Mouse (Mus musculus): ENCODE measurements around the gene Mcidas. TPM values are rescaled to one million over a fixed set of nuclear protein-coding genes. Genes with fewer than 3 reads are reported as not detected.

Gene Mcidas
- polyA plus RNA-seq (2012; ENCODE audit: insufficient read depth, low replicate concordance), result not detected in 2 replicates

DNA sequence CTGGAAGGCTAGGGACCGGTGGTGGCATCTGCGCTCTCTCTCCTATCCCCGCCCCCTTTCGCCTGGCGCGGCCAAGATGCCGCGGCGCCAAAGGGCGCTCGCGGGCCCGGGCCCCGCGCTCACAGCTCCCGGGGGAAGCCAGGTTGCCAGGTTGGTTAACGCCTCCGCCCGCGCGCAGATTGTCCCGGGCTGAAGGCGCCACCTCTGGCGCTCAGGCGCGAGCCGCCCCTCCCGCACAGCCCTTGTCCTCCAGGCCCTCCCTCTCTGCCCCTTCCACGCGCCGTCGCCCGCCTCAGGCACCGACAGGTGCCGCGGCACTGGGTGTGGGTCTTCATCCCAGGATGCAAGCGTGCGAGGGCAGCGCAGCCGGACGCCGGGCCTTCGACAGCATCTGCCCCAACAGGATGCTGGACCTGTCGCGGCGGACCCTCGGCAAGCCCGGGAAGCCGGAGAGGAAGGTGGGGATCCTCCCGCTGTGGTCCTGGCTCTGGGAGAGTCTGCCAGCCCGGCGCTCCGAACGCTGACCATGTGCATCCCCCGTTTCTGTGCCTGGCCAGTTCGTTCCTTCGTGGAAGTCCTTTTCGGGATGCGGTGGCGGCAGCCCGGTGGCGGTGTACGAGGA, at the start of gene Mcidas:
Gene Mcidas, plus strand, starts transcription at position 315 of the 622 bp plus-strand sequence.
- Histone ChIP-seq H3K27me3 (replicated peaks) (peaks cover 93% of the 10 kb centered on the region), H3K9me3 (no peaks in the 10 kb centered on the region; the same call in 1 of the 2 replicates), H3K36me3 (replicated peaks; ENCODE audit: low read length) (no peaks in the 10 kb centered on the region), H3K4me3 (replicated peaks) (peak within 1 kb of the TSS; percentile 89), H3K4me1 (peaks cover 45% of the 10 kb centered on the region)
- TF ChIP-seq FLI1 (IDR thresholded peaks at IDR 0.05; ENCODE audit: low read length) (no peak), GATA1 (IDR thresholded peaks at IDR 0.05; ENCODE audit: borderline replicate concordance, low read length) (no peak)

DNA sequence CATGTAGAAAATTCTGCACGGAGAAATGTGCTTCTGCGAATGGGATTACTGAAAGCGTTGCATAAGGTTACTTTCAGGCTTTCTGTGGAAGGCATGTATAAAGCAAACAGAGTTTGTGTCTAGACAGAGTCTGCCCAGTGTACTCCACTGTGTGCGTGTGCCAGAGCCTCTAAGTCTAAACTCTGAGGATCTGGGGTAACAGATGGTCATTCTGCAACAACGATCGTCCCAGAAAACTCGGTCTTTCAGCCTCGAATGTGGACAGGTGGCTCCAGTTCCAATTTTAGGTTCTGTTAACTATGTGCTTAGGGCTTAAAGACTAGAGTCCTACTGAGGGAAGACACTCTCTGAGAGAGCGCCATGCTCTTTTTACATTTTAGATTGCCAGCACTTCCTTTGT, 48.3 kb upstream of the Mcidas start:
- no peaks in the 10 kb centered on the region for H3K4me1 ChIP-seq
- no peak overlapping the region for H3K4me3 ChIP-seq (replicated peaks)
- no peaks in the 10 kb centered on the region for H3K27me3 ChIP-seq (replicated peaks)
- TF ChIP-seq FLI1 (IDR thresholded peaks at IDR 0.05; ENCODE audit: low read length) (no peak), GATA1 (IDR thresholded peaks at IDR 0.05; ENCODE audit: borderline replicate concordance, low read length) (no peak)
- no peaks in the 10 kb centered on the region for H3K9me3 ChIP-seq
- peaks cover 94% of the 10 kb centered on the region for H3K36me3 ChIP-seq (replicated peaks; ENCODE audit: low read length)

DNA sequence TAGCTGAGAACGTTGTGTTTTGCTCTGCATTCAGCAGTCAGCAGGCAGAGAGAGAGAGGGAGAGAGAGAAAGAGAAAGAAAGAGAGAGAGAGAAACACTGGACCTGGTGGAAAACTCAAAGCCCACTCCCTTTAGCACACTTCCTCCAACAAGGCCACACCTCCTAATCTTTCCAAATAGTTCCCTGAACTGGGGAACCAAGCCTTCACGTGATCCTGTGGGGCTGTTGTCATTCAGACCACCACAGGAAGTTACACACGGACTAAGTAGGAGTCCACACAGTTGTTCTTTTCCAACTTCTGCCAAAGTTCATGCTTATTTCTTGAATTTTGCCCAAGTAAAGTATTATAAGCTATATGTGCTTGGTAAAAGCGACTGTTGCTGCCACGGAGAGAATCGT, 47.7 kb upstream of the Mcidas start:
- no peak overlapping the region for H3K4me3 ChIP-seq (replicated peaks)
- peaks cover 94% of the 10 kb centered on the region for H3K36me3 ChIP-seq (replicated peaks; ENCODE audit: low read length)
- H3K4me1 ChIP-seq, result peaks cover 4% of the 10 kb centered on the region; the same call in 1 of the 2 replicates
- TF ChIP-seq GATA1 (IDR thresholded peaks at IDR 0.05; ENCODE audit: borderline replicate concordance, low read length), result no peak
- TF ChIP-seq FLI1 (IDR thresholded peaks at IDR 0.05; ENCODE audit: low read length), result no peak
- H3K27me3 ChIP-seq (replicated peaks), result no peaks in the 10 kb centered on the region
- no peaks in the 10 kb centered on the region for H3K9me3 ChIP-seq

DNA sequence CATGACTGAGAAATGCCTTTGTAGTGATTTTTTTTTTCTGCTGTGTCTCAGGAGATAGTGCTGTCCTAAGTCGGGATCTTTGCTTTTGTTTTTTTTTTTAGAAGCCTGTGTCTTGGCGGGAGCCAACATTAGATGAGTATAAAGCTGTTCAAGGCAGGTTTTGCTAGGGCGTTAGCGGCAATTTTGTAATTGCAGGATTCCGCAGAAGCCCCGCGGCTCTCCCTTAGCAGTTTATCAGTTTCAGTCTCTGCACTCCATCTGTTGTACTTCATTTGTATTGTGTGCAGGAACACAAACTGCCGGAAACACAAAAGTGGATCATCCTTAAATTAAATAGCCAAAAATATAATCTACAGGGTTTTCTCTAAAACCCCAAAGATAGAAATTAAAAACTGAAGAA, 39.6 kb upstream of the Mcidas start:
- no peaks in the 10 kb centered on the region for H3K9me3 ChIP-seq
- peaks cover 5% of the 10 kb centered on the region; the same call in 1 of the 2 replicates for H3K4me1 ChIP-seq
- H3K4me3 ChIP-seq (replicated peaks), result no peak overlapping the region
- TF ChIP-seq FLI1 (IDR thresholded peaks at IDR 0.05; ENCODE audit: low read length) (no peak), GATA1 (IDR thresholded peaks at IDR 0.05; ENCODE audit: borderline replicate concordance, low read length) (no peak)
- no peaks in the 10 kb centered on the region for H3K27me3 ChIP-seq (replicated peaks)
- H3K36me3 ChIP-seq (replicated peaks; ENCODE audit: low read length), result peaks cover 95% of the 10 kb centered on the region

DNA sequence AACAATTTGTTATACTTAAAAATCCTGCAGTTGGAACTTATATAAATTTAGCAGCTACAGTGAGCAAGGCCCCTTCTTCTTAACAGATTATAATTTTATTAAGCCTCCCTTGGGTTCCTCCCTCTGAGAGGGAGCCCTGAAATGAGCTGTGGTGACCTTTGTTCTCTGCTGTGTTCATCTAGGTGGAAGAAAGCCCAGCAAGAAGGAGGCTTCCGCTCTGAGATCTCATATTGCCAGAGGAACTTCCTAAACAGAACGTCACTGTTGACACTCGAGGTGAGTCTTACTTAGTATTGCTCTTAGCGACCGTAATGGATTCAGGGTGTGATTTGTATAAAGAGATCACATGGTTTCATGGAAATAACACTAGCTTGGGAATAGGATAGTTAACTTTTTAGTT, 30.6 kb upstream of the Mcidas start:
- no peaks in the 10 kb centered on the region for H3K4me1 ChIP-seq
- H3K4me3 ChIP-seq (replicated peaks), result no peak overlapping the region
- H3K9me3 ChIP-seq, result no peaks in the 10 kb centered on the region
- H3K27me3 ChIP-seq (replicated peaks), result no peaks in the 10 kb centered on the region
- no peak for TF ChIP-seq GATA1 (IDR thresholded peaks at IDR 0.05; ENCODE audit: borderline replicate concordance, low read length)
- TF ChIP-seq FLI1 (IDR thresholded peaks at IDR 0.05; ENCODE audit: low read length), result no peak
- H3K36me3 ChIP-seq (replicated peaks; ENCODE audit: low read length), result peaks cover 97% of the 10 kb centered on the region

DNA sequence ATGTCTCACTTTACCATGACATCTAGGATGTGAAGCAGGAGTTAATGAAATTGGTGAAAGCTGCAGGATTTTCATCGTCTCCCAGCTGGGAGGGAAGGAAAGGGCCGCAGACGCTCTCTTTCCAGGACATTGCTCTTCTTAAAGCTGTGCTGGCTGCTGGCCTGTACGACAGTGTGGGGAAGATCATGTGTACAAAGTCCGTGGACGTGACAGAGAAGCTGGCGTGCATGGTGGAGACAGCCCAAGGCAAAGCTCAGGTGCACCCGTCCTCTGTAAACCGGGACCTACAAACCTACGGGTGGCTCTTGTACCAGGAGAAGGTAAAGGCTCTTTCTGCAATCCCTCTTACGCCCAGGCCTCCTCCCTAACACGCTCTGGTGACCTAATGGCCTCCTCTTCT, 29.2 kb upstream of the Mcidas start:
- no peak for TF ChIP-seq GATA1 (IDR thresholded peaks at IDR 0.05; ENCODE audit: borderline replicate concordance, low read length)
- no peak for TF ChIP-seq FLI1 (IDR thresholded peaks at IDR 0.05; ENCODE audit: low read length)
- Histone ChIP-seq H3K4me1 (no peaks in the 10 kb centered on the region), H3K9me3 (no peaks in the 10 kb centered on the region), H3K36me3 (replicated peaks; ENCODE audit: low read length) (peaks cover 97% of the 10 kb centered on the region), H3K4me3 (replicated peaks) (no peak overlapping the region), H3K27me3 (replicated peaks) (no peaks in the 10 kb centered on the region)

DNA sequence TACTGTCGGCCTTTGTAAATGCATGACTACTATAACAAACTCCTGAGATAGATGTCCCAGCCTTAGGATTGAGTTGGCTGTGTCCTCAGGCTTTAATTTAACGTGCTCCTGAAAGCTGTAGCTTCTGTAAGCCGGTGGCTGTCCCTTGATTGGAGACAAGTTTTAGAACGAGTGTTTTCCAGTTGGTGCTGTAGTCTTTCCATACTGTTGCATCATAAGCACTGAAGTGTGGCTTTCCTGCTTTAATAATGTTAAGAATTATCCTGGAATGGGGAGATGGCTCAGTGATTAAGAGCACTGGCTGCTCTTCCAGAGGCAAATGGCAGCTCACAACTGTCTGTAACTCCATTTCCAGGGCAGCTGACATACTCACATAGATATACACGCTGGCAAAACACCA, 26.4 kb upstream of the Mcidas start:
- Histone ChIP-seq H3K4me1 (no peaks in the 10 kb centered on the region), H3K36me3 (replicated peaks; ENCODE audit: low read length) (peaks cover 74% of the 10 kb centered on the region), H3K4me3 (replicated peaks) (no peak overlapping the region), H3K27me3 (replicated peaks) (no peaks in the 10 kb centered on the region), H3K9me3 (no peaks in the 10 kb centered on the region)
- TF ChIP-seq GATA1 (IDR thresholded peaks at IDR 0.05; ENCODE audit: borderline replicate concordance, low read length) (no peak), FLI1 (IDR thresholded peaks at IDR 0.05; ENCODE audit: low read length) (no peak)

DNA sequence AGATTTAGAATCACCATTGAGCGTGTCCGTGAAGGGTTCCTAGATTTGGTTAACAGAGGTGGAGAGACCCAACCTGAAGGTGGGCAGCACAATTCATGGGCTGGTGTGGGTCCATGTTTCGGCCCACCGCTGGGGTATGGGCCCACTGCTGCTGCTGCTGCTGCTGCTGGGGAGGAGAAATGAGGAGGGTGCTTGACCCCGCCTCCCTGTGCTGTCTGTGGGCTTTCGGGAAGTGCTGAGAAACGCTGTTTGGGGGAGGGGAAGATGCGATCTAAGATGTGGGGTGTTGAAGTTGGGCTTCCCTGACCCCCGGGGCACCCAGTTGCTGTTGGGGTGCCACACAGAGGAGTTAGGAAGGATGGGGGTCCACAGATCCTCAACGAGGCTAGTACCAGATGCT, 16.9 kb upstream of the Mcidas start:
- H3K36me3 ChIP-seq (replicated peaks; ENCODE audit: low read length), result no peaks in the 10 kb centered on the region
- H3K9me3 ChIP-seq, result peaks cover 8% of the 10 kb centered on the region
- TF ChIP-seq GATA1 (IDR thresholded peaks at IDR 0.05; ENCODE audit: borderline replicate concordance, low read length), result no peak
- no peak for TF ChIP-seq FLI1 (IDR thresholded peaks at IDR 0.05; ENCODE audit: low read length)
- peaks cover 52% of the 10 kb centered on the region for H3K27me3 ChIP-seq (replicated peaks)
- H3K4me1 ChIP-seq, result peaks cover 4% of the 10 kb centered on the region
- H3K4me3 ChIP-seq (replicated peaks), result peak overlapping the region; percentile 28

DNA sequence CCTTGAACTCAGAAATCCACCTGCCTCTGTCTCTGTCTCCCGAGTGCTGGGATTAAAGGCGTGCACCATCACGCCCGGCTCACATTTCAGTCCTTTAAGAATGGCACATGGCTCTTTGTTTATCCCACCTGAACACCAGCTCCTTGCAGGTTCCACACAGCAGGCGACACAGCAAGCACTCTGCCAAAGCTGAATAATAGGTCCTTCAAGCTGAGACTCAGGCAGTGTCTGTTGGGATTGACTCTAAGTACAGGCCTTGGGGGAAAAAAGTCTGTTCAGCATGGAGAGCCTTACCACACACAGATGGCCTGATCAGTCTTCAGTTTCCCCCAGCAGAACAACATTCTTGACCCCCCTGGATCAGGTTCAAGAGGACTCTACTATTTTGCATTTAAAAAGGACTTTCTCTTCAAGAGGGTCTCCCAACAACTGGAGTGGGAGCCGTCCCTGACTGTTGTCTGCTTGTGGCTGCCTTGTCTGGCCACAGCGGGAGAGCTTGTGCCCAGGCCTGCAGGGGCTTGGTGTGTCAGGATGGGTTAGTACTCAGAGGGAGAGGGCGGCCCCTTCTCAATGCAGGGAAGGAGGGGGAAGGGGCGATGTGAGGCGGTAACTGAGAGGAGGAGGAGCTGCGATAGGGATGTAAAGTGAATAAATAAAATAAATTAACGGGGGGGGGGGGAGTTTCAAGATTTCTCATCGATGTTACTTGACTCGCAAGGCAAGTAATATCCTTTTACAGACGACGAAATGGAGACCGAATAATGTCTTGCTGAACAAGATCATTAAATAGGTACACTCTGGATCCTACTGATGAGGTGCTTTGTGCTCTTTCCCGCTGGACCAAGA, 7.8 kb upstream of the Mcidas start:
- H3K27me3 ChIP-seq (replicated peaks), result peaks cover 79% of the 10 kb centered on the region
- TF ChIP-seq FLI1 (IDR thresholded peaks at IDR 0.05; ENCODE audit: low read length), result no peak
- no peak for TF ChIP-seq GATA1 (IDR thresholded peaks at IDR 0.05; ENCODE audit: borderline replicate concordance, low read length)
- no peaks in the 10 kb centered on the region for H3K36me3 ChIP-seq (replicated peaks; ENCODE audit: low read length)
- peaks cover 49% of the 10 kb centered on the region for H3K4me1 ChIP-seq
- no peaks in the 10 kb centered on the region; the same call in 1 of the 2 replicates for H3K9me3 ChIP-seq
- no peak overlapping the region for H3K4me3 ChIP-seq (replicated peaks)

DNA sequence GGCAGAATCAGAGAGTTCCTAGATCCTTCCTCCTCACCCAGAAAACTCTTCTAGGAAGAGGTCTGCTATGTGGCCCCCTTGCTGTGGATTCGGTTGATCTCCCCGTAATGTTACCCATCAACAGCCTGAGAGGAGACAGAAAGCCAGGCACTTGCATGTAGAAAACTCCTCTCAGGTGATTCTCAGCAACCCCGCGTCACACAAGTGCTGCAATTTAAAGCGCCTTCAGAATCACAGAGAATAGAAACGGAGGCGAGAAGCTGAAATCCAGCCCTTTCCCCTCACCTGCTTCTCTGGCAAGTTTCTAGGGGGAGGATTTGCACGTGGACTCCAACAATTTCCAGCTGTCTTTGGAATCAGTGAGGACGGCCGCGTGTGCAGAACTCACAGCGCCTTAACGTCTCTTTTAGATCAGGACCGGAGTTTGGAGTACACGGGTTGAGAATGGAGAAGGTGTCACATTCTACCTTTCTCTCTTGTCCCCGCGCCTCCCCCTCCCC, 7.1 kb upstream of the Mcidas start:
- Histone ChIP-seq H3K27me3 (replicated peaks) (peaks cover 81% of the 10 kb centered on the region), H3K4me3 (replicated peaks) (peak overlapping the region; percentile 3), H3K36me3 (replicated peaks; ENCODE audit: low read length) (no peaks in the 10 kb centered on the region), H3K9me3 (no peaks in the 10 kb centered on the region; the same call in 1 of the 2 replicates), H3K4me1 (peaks cover 51% of the 10 kb centered on the region)
- no peak for TF ChIP-seq GATA1 (IDR thresholded peaks at IDR 0.05; ENCODE audit: borderline replicate concordance, low read length)
- TF ChIP-seq FLI1 (IDR thresholded peaks at IDR 0.05; ENCODE audit: low read length), result no peak

Data from megakaryocyte, embryonic 14.5 days (primary cell).